Comparison of ENCODE assay signal across 23 mouse cellular contexts in genomic region chr6:91746776-91747175, GRCm38 (mm10).
DNase-seq lines count a peak whose midpoint lies in the region; ATAC-seq lines count a peak whose summit lies in the region.
"Had no signal": no experiment of that assay in that cellular context is flagged by ENCODE, and none has a peak within 500 bp of the region (broad histone marks: within the 10 kb centered on the region; RNA-seq: fewer than 3 reads in every experiment).

No protein-coding gene starts in this region.

- DNase-seq in embryonic facial prominence, embryonic 10.5 days (ENCODE audit: low spot score), result no peak
- peak; percentile 65 for DNase-seq in kidney, adult 11 months
- DNase-seq in ovary, postnatal 36 days (ENCODE audit: low spot score), result peak; percentile 1
- DNase-seq in ovary, postnatal 14 days (ENCODE audit: low spot score), result no peak
- peak; percentile 53 to 66 for DNase-seq in kidney, postnatal 25 days
- DNase-seq in thymus, postnatal 0 days (ENCODE audit: low spot score), result no peak
- DNase-seq: adrenal gland, postnatal 10 days; B cell, adult 2 months; cerebellum, adult 11 months; cerebellum, adult 9-10 months; cerebellum, postnatal 25 days; forebrain, postnatal 0 days; gastrocnemius, postnatal 25 days; heart, postnatal 4 days had no signal

- H3K27me3 ChIP-seq in embryonic facial prominence, embryonic 15.5 days, result no peaks in the 10 kb centered on the region
- no peaks in the 10 kb centered on the region for H3K27me3 ChIP-seq in embryonic facial prominence, embryonic 10.5 days (replicated peaks; ENCODE audit: low read depth, poor library complexity, severe bottlenecking)
- no peaks in the 10 kb centered on the region for H3K27me3 ChIP-seq in kidney, embryonic 14.5 days (ENCODE audit: control insufficient read depth, insufficient read depth, low read length)
- H3K27me3 ChIP-seq: embryonic facial prominence, embryonic 13.5 days; forebrain, embryonic 13.5 days; heart, embryonic 13.5 days; hindbrain, embryonic 12.5 days had no signal

- H3K27ac ChIP-seq in embryonic facial prominence, embryonic 15.5 days (replicated peaks), result peak overlapping the region; percentile 56; the same call in 1 of the 2 replicates
- H3K27ac ChIP-seq in embryonic facial prominence, embryonic 10.5 days (replicated peaks), result no peak overlapping the region
- no peak overlapping the region for H3K27ac ChIP-seq in kidney, embryonic 14.5 days (ENCODE audit: low read depth, low read length)
- H3K27ac ChIP-seq: embryonic facial prominence, embryonic 13.5 days; forebrain, embryonic 13.5 days; heart, embryonic 13.5 days; hindbrain, embryonic 12.5 days had no signal

- no peak overlapping the region for H3K9ac ChIP-seq in embryonic facial prominence, embryonic 15.5 days
- H3K9ac ChIP-seq in kidney, embryonic 14.5 days (ENCODE audit: low read depth, low read length), result no peak overlapping the region
- H3K9ac ChIP-seq: embryonic facial prominence, embryonic 13.5 days; forebrain, embryonic 13.5 days; forebrain, postnatal 0 days; heart, embryonic 13.5 days; hindbrain, embryonic 12.5 days had no signal

- H3K4me1 ChIP-seq in embryonic facial prominence, embryonic 15.5 days, result peaks cover 16% of the 10 kb centered on the region
- H3K4me1 ChIP-seq in embryonic facial prominence, embryonic 10.5 days, result peaks cover 13% of the 10 kb centered on the region
- H3K4me1 ChIP-seq in kidney, embryonic 14.5 days (ENCODE audit: control insufficient read depth, insufficient read depth, low read length), result peaks cover 14% of the 10 kb centered on the region; the same call in 1 of the 2 replicates
- H3K4me1 ChIP-seq: forebrain, embryonic 13.5 days; hindbrain, embryonic 12.5 days had no signal

- H3K4me3 ChIP-seq in embryonic facial prominence, embryonic 15.5 days (replicated peaks), result no peak overlapping the region
- no peak overlapping the region for H3K4me3 ChIP-seq in embryonic facial prominence, embryonic 10.5 days
- H3K4me3 ChIP-seq in kidney, embryonic 14.5 days (ENCODE audit: low read length), result no peak overlapping the region
- H3K4me3 ChIP-seq: embryonic facial prominence, embryonic 13.5 days; forebrain, embryonic 13.5 days; heart, embryonic 13.5 days; hindbrain, embryonic 12.5 days had no signal

- H3K36me3 ChIP-seq in embryonic facial prominence, embryonic 15.5 days, result peaks cover 69% of the 10 kb centered on the region
- peaks cover 97% of the 10 kb centered on the region for H3K36me3 ChIP-seq in embryonic facial prominence, embryonic 10.5 days (replicated peaks)
- peaks cover 57% of the 10 kb centered on the region for H3K36me3 ChIP-seq in kidney, embryonic 14.5 days (ENCODE audit: control insufficient read depth, insufficient read depth, low read length)
- H3K36me3 ChIP-seq: G1E had no signal

- ATAC-seq in embryonic facial prominence, embryonic 15.5 days (ENCODE audit: insufficient number of reproducible peaks, low FRiP score, low TSS enrichment, low read depth), result no peak
- no peak for ATAC-seq in kidney, embryonic 14.5 days (ENCODE audit: low FRiP score, low TSS enrichment)
- ATAC-seq: CD4-positive, CD25-positive, alpha-beta regulatory T cell, adult 4 months; forebrain, embryonic 13.5 days; forebrain, postnatal 0 days; hindbrain, embryonic 16.5 days had no signal

- H3K4me2 ChIP-seq in embryonic facial prominence, embryonic 15.5 days (replicated peaks), result no peak overlapping the region
- no peak overlapping the region for H3K4me2 ChIP-seq in kidney, embryonic 14.5 days (replicated peaks; ENCODE audit: low read depth, low read length)
- H3K4me2 ChIP-seq: embryonic facial prominence, embryonic 13.5 days; forebrain, embryonic 13.5 days; heart, embryonic 13.5 days; hindbrain, embryonic 12.5 days had no signal

- H3K9me3 ChIP-seq in embryonic facial prominence, embryonic 15.5 days (replicated peaks), result no peaks in the 10 kb centered on the region
- H3K9me3 ChIP-seq in embryonic facial prominence, embryonic 10.5 days, result 0 out of 2 replicates have a peak, but pooled peaks cover 4% of the 10 kb centered on the region
- no peaks in the 10 kb centered on the region for H3K9me3 ChIP-seq in kidney, embryonic 14.5 days (ENCODE audit: control insufficient read depth, low read length)
- H3K9me3 ChIP-seq: embryonic facial prominence, embryonic 13.5 days; forebrain, embryonic 13.5 days; G1E; heart, embryonic 13.5 days had no signal

- WGBS in embryonic facial prominence, embryonic 15.5 days, result 59% methylated on average over 5 of the region's 5 CpGs
- WGBS in embryonic facial prominence, embryonic 10.5 days, result 74% methylated on average over 5 of the region's 5 CpGs
- 61% methylated on average over 5 of the region's 5 CpGs for WGBS in kidney, embryonic 14.5 days

Comparison
In these comparisons a context has a peak if more than half of its experiments do, and no peak if none do; other contexts are left out.
1. DNase-seq: peak in kidney, adult 11 months (single experiment), ovary, postnatal 36 days (single experiment) and kidney, postnatal 25 days (2 of 2); none in embryonic facial prominence, embryonic 10.5 days (single experiment), ovary, postnatal 14 days (single experiment) and thymus, postnatal 0 days (single experiment).